Mouse (Mus musculus) MEL (cell line): ENCODE data around the gene Mapk8ip1.

Experiments
- CTCF ChIP-seq, 3 experiments: IDR thresholded peaks in 2 of 3; conservative IDR thresholded peaks in 1 of 3; 2 replicates each; pipeline ENCODE4 v1.5.1; 2011 to 2012; ENCODE audit warnings: low read length in 3 of 3, low read depth in 2 of 3, mild to moderate bottlenecking in 2 of 3, improper control_type of control experiment in 1 of 3, inconsistent platforms in 1 of 3, mixed read lengths in 1 of 3, moderate library complexity in 1 of 3; ENCODE audit not compliant: control insufficient read depth in 1 of 3, insufficient read depth in 1 of 3, poor library complexity in 1 of 3, severe bottlenecking in 1 of 3
- EP300 ChIP-seq, 2 experiments: IDR thresholded peaks; 2 replicates each; pipeline ENCODE4 v1.6.1; 2011; ENCODE audit warnings: improper control_type of control experiment in 2 of 2, low read length in 2 of 2, low read depth in 1 of 2, mild to moderate bottlenecking in 1 of 2
- ETS1 ChIP-seq: IDR thresholded peaks from 2 replicates; pipeline ENCODE4 v1.6.1; 2012; ENCODE audit warnings: low read depth, mild to moderate bottlenecking, inconsistent platforms, low read length, improper control_type of control experiment, moderate library complexity
- HCFC1 ChIP-seq: IDR thresholded peaks from 2 replicates; pipeline ENCODE4 v1.6.1; 2012; ENCODE audit warnings: low read depth, mild to moderate bottlenecking, inconsistent platforms, low read length, improper control_type of control experiment, moderate library complexity
- MYC ChIP-seq: IDR thresholded peaks from 2 replicates; pipeline ENCODE4 v1.6.1; 2011; ENCODE audit warnings: low read depth, mild to moderate bottlenecking, low read length, improper control_type of control experiment, moderate library complexity
- POLR2A ChIP-seq, 2 experiments: IDR thresholded peaks; 2 replicates each; pipeline ENCODE4 v1.6.1; 2011 to 2012; ENCODE audit warnings: low read length in 2 of 2, mild to moderate bottlenecking in 2 of 2, control low read depth in 1 of 2, improper control_type of control experiment in 1 of 2, low read depth in 1 of 2, moderate library complexity in 1 of 2; ENCODE audit not compliant: control insufficient read depth in 1 of 2, insufficient read depth in 1 of 2, poor library complexity in 1 of 2
- POLR2AphosphoS2 ChIP-seq: IDR thresholded peaks from 2 replicates; pipeline ENCODE4 v1.6.1; 2011; ENCODE audit warnings: low read length, improper control_type of control experiment
- RAD21 ChIP-seq: IDR thresholded peaks from 2 replicates; pipeline ENCODE4 v1.6.1; 2011; ENCODE audit warnings: mild to moderate bottlenecking, low read depth, low read length, improper control_type of control experiment
- TBP ChIP-seq: IDR thresholded peaks from 2 replicates; pipeline ENCODE4 v1.8.0; 2011; ENCODE audit warnings: low read depth, low read length, improper control_type of control experiment
- TCF12 ChIP-seq: IDR thresholded peaks from 2 replicates; pipeline ENCODE4 v1.6.1; 2014; ENCODE audit warnings: low read depth, mild to moderate bottlenecking, inconsistent platforms, low read length, improper control_type of control experiment, moderate library complexity
- UBTF ChIP-seq: IDR thresholded peaks from 2 replicates; pipeline ENCODE4 v1.6.1; 2012; ENCODE audit warnings: low read depth, mild to moderate bottlenecking, inconsistent platforms, low read length, improper control_type of control experiment, moderate library complexity, borderline replicate concordance; ENCODE audit not compliant: insufficient read depth
- USF1 ChIP-seq: IDR thresholded peaks from 2 replicates; pipeline ENCODE4 v1.6.1; 2014; ENCODE audit warnings: low read depth, mild to moderate bottlenecking, inconsistent platforms, low read length, improper control_type of control experiment, moderate library complexity

DNA sequence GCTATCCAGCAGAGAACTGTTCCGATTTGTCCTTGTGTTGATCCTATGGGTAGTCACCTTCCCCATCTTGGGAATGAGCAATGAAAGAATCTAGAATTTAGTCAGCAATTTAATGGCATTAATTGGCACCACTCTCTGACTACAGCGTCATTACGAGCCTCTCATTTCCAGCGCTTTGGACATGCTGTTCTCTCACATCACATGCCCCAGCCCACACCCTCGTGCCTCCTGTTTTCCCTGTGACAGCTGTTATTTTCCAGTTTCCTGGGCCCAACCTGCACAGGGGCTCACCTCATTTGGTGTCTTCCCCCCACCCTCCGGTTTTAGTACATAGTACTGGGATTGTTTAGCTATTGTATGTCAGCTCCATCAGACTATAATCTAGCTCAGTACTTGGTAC lies 34.0 kb upstream of the Mapk8ip1 start:
- TF ChIP-seq ETS1 (no peak), CTCF (IDR thresholded peaks at IDR 0.05 in 2 of 3, conservative IDR thresholded peaks at IDR 0.05 in 1 of 3; ENCODE audit: control insufficient read depth in 1 of 3, insufficient read depth in 1 of 3, low read depth in 2 of 3, low read length in 3 of 3, poor library complexity in 1 of 3, severe bottlenecking in 1 of 3) (no peak), USF1 (no peak), POLR2A (IDR thresholded peaks at IDR 0.05; ENCODE audit: control insufficient read depth in 1 of 2, insufficient read depth in 1 of 2, low read depth in 1 of 2, low read length in 2 of 2, poor library complexity in 1 of 2) (no peak), POLR2AphosphoS2 (no peak), UBTF (no peak), TCF12 (no peak), HCFC1 (no peak), TBP (no peak), RAD21 (no peak), EP300 (IDR thresholded peaks at IDR 0.05; ENCODE audit: low read depth in 1 of 2, low read length in 2 of 2) (no peak), MYC (no peak)
